Mouse (Mus musculus) lung, postnatal 0 days (tissue): ENCODE measurements around the gene Trim45. TPM values are rescaled to one million over a fixed set of nuclear protein-coding genes. Genes with fewer than 3 reads are reported as not detected.
A peak's percentile ranks its signal among the peaks of the same experiment; 100 is the strongest.

Source experiments
- ATAC-seq: fragments of 200-750 bp; cut with Nextera tagmentation; 2 replicates; pipeline ENCODE4 v1.8.0; 2017; ENCODE audit warnings: moderate library complexity
- DNase-seq: peaks from one replicate; pipeline ENCODE4 v3.0.0-alpha.2; 2016; ENCODE audit warnings: low spot score
- H3K27ac ChIP-seq: fragments of 300-500 bp; sonication (generic); 2 replicates; pipeline ENCODE4 v1.5.1; 2014; ENCODE audit warnings: antibody characterized with exemption, mild to moderate bottlenecking, low read length, mixed read lengths
- H3K27me3 ChIP-seq: fragments of 300-500 bp; sonication (generic); replicated peaks from 2 replicates; pipeline ENCODE4 v1.6.1; 2014; ENCODE audit warnings: low read length, mixed read lengths; ENCODE audit not compliant: insufficient read depth
- H3K36me3 ChIP-seq: fragments of 300-500 bp; sonication (generic); 2 replicates; pipeline ENCODE4 v1.6.1; 2014; ENCODE audit warnings: low read length, mixed read lengths; ENCODE audit not compliant: insufficient read depth
- H3K4me1 ChIP-seq: fragments of 300-500 bp; sonication (generic); 2 replicates; pipeline ENCODE4 v1.6.1; 2014; ENCODE audit warnings: antibody characterized with exemption, low read depth, low read length, mixed read lengths; ENCODE audit not compliant: insufficient read depth
- H3K4me2 ChIP-seq: fragments of 300-500 bp; sonication (generic); replicated peaks from 2 replicates; pipeline ENCODE4 v1.6.1; 2014; ENCODE audit warnings: low read depth, mild to moderate bottlenecking, low read length, moderate library complexity, mixed read lengths
- H3K4me3 ChIP-seq: fragments of 300-500 bp; sonication (generic); 2 replicates; pipeline ENCODE4 v1.5.1; 2014; ENCODE audit warnings: low read depth, low read length
- H3K9ac ChIP-seq: fragments of 300-500 bp; sonication (generic); replicated peaks from 2 replicates; pipeline ENCODE4 v1.6.1; 2014; ENCODE audit warnings: low read depth, mild to moderate bottlenecking
- H3K9me3 ChIP-seq: fragments of 300-500 bp; sonication (generic); 2 replicates; pipeline ENCODE4 v1.6.1; 2016; ENCODE audit warnings: low read length, mixed read lengths
- CTCF ChIP-seq: IDR thresholded peaks from 2 replicates; pipeline ENCODE4 v1.5.1; 2016; ENCODE audit warnings: antibody characterized with exemption, mild to moderate bottlenecking
- EP300 ChIP-seq: IDR thresholded peaks from 2 replicates; pipeline ENCODE4 v1.6.1; 2016; ENCODE audit warnings: antibody characterized with exemption, mild to moderate bottlenecking, control low read depth
- WGBS: fragments of 180-500 bp; shearing (Covaris S2); extraction: QIAGEN DNeasy Blood & Tissue Kit; methylation state at CpG from one replicate; pipeline ENCODE4 v1.1.7; 2014; 5-methylcytosine and 5-hydroxymethylcytosine counted together
- polyA plus RNA-seq: library from polyadenylated mRNA; unstranded; fragments of >200 nt; fragmentation: Nextera tagmentation; extraction: Ambion mirVana; gene quantifications from 2 replicates; pipeline ENCODE4 v1.2.1, GENCODE M21; 2015

The Trim45 gene
- polyA plus RNA-seq, 1 experiment from 2014 or later: 2.8 TPM

- DNase-seq (peak; percentile 53), ATAC-seq (no peak)
- H3K4me3 ChIP-seq: no peak overlapping the region
- H3K27ac ChIP-seq: no peak overlapping the region
- no peaks in the 10 kb centered on the region for H3K9me3 ChIP-seq
- H3K36me3 ChIP-seq: peaks cover 8% of the 10 kb centered on the region; the same call in 1 of the 2 replicates
- WGBS: 79% methylated on average over 14 of the region's 14 CpGs
- no peak overlapping the region for H3K4me2 ChIP-seq
- no peaks in the 10 kb centered on the region for H3K27me3 ChIP-seq
- no peak overlapping the region for H3K9ac ChIP-seq
- peak; percentile 81 for TF ChIP-seq CTCF
- TF ChIP-seq EP300: no peak
- H3K4me1 ChIP-seq: no peaks in the 10 kb centered on the region
Observed at GRCm38 (mm10) chr3:100963849-100964542, 42.0 kb downstream of the Trim45 start.

DNA sequence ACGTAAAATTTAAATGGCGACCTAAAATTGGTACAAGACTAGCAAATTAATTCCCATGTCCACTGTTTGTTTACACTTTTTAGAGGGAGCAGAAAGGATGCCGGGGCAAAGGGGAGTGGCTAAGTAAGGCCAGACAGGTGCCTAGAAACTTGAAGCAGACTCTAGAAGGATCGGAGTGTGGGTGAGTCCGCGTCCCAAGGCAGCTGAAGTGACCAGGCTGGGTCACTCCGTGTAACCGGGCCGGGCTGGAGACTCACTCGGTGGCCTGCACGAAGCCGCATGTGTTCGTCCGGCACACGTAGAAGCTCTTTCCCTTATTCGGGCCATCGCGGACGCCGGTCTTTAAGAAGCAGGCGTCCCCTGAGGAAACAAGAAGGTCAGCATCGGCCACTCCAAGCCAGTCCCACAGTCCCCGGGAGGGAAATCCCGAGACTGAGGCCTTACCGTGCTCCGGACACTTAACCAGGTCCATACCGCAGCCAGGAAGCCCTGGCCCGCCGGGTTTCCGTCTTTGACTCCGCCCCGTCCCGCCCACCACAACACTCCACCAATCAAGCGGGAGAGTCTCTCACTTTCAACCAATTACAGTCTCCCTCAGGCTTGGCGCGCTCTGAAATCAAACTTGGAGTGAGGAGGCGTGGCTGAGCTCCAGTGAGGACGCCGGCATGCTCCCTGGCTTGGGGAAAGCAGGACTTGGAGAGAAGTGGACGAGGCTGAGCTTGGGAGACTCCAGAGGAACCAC is 47.3 kb downstream of the Trim45 start, which contains the start of gene Ttf2:
Gene Ttf2 (minus strand): TSS at position 488 of the 742 bp plus-strand sequence.
- ATAC-seq: peak; percentile 100
- Histone ChIP-seq H3K9ac (peak within 1 kb of the TSS; percentile 51), H3K36me3 (no peaks in the 10 kb centered on the region), H3K4me3 (peak within 1 kb of the TSS; percentile 58), H3K27me3 (no peaks in the 10 kb centered on the region), H3K9me3 (no peaks in the 10 kb centered on the region), H3K4me1 (peaks cover 3% of the 10 kb centered on the region; the same call in 1 of the 2 replicates), H3K4me2 (peak within 1 kb of the TSS; percentile 88), H3K27ac (no peak within 1 kb of the TSS)
- DNase-seq: peak; percentile 96
- WGBS: under 1% methylated on average over 37 of the region's 40 CpGs
- no peak for TF ChIP-seq EP300
- TF ChIP-seq CTCF: no peak

DNA sequence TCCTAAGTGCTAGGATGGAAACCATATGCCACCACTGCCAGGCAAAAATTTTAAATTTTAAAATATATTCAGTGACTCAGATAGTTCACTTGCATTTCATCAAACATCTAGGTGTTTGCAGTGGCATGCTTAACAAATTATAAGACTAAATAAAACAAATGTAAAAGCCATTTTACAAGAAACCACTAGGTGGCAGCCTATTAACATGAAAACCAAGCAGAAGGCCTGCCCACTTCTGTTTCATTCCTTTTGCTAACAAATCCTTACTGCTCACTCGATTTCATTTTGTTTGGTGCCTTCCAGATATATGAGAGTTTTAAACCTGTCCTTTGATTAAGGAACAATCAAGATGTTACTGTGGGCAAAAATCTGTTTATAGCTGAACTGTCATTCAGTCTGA is 51.9 kb downstream of the Trim45 start:
- Histone ChIP-seq H3K27me3 (no peaks in the 10 kb centered on the region), H3K9ac (no peak overlapping the region), H3K4me1 (peaks cover 3% of the 10 kb centered on the region; the same call in 1 of the 2 replicates), H3K27ac (no peak overlapping the region), H3K36me3 (no peaks in the 10 kb centered on the region), H3K4me2 (no peak overlapping the region), H3K9me3 (no peaks in the 10 kb centered on the region), H3K4me3 (no peak overlapping the region)
- DNase-seq: peak; percentile 91
- WGBS: 0% methylated on average over 1 of the region's 1 CpGs
- ATAC-seq: no peak
- TF ChIP-seq EP300 (no peak; the same call in 1 of the 2 replicates), CTCF (peak; percentile 83)

- Histone ChIP-seq H3K4me2 (no peak overlapping the region), H3K27me3 (no peaks in the 10 kb centered on the region), H3K9me3 (no peaks in the 10 kb centered on the region), H3K4me1 (no peaks in the 10 kb centered on the region), H3K27ac (no peak overlapping the region), H3K36me3 (no peaks in the 10 kb centered on the region), H3K4me3 (no peak overlapping the region), H3K9ac (no peak overlapping the region)
- no peak for DNase-seq
- WGBS: 71% methylated on average over 8 of the region's 8 CpGs
- no peak for ATAC-seq
- TF ChIP-seq CTCF: no peak
- TF ChIP-seq EP300: no peak
Observed at GRCm38 (mm10) chr3:100979290-100979689, 57.3 kb downstream of the Trim45 start.

Other genes with a start within 250 kb of the Trim45 start
- gene Man1a2, start 236.7 kb upstream of the Trim45 start, polyA plus RNA-seq: 74.3 and 74.4 TPM in 2 replicates
- gene Vtcn1, start 96.7 kb upstream of the Trim45 start, polyA plus RNA-seq: 0.81 and 0.89 TPM in 2 replicates
- gene Ttf2, start 47.5 kb downstream of the Trim45 start, polyA plus RNA-seq: 3.6 and 4.0 TPM in 2 replicates
- gene Cd101, start 107.4 kb downstream of the Trim45 start, polyA plus RNA-seq: 0.90 and 0.92 TPM in 2 replicates
- gene Ptgfrn, start 188.1 kb downstream of the Trim45 start, polyA plus RNA-seq: 10.2 and 10.5 TPM in 2 replicates